Mouse (Mus musculus) hindbrain, embryonic 16.5 days (tissue): ENCODE measurements around the gene Rabgef1. TPM values are rescaled to one million over a fixed set of nuclear protein-coding genes. Genes with fewer than 3 reads are reported as not detected.
A peak's percentile ranks its signal among the peaks of the same experiment; 100 is the strongest.

Experiments used
- ATAC-seq: fragments of 200-750 bp; cut with Nextera tagmentation; 2 replicates; pipeline ENCODE4 v1.8.0; 2017; ENCODE audit warnings: moderate TSS enrichment, moderate library complexity
- H3K27ac ChIP-seq: fragments of 300-500 bp; sonication (generic); 2 replicates; pipeline ENCODE4 v1.5.1; 2014; ENCODE audit warnings: low read depth, mild to moderate bottlenecking, control low read depth, low read length, moderate library complexity
- H3K27me3 ChIP-seq: fragments of 300-500 bp; sonication (generic); replicated peaks from 2 replicates; pipeline ENCODE4 v1.6.1; 2014; ENCODE audit warnings: low read length; ENCODE audit not compliant: control insufficient read depth, insufficient read depth
- H3K36me3 ChIP-seq: fragments of 300-500 bp; sonication (generic); 2 replicates; pipeline ENCODE4 v1.6.1; 2014; ENCODE audit warnings: mild to moderate bottlenecking, low read length, moderate library complexity, mixed read lengths; ENCODE audit not compliant: control insufficient read depth, insufficient read depth
- H3K4me1 ChIP-seq: fragments of 300-500 bp; sonication (generic); 2 replicates; pipeline ENCODE4 v1.6.1; 2014; ENCODE audit warnings: low read depth, low read length; ENCODE audit not compliant: control insufficient read depth, insufficient read depth
- H3K4me2 ChIP-seq: fragments of 300-500 bp; sonication (generic); 2 replicates; pipeline ENCODE4 v1.6.1; 2014; ENCODE audit warnings: mild to moderate bottlenecking, low read length, control low read depth, moderate library complexity
- H3K4me3 ChIP-seq: fragments of 300-500 bp; sonication (generic); 2 replicates; pipeline ENCODE4 v1.5.1; 2014; ENCODE audit warnings: mild to moderate bottlenecking, low read length, control low read depth, moderate library complexity
- H3K9ac ChIP-seq: fragments of 300-500 bp; sonication (generic); 2 replicates; pipeline ENCODE4 v1.6.1; 2014; ENCODE audit warnings: low read depth, mild to moderate bottlenecking, control low read depth, low read length, moderate library complexity
- H3K9me3 ChIP-seq: fragments of 300-500 bp; sonication (generic); 2 replicates; pipeline ENCODE4 v1.6.1; 2014; ENCODE audit warnings: mild to moderate bottlenecking, low read length, moderate library complexity; ENCODE audit not compliant: control insufficient read depth
- WGBS: fragments of 180-500 bp; shearing (Covaris S2); extraction: QIAGEN DNeasy Blood & Tissue Kit; methylation state at CpG from one replicate; pipeline ENCODE4 v1.1.7; 2014; 5-methylcytosine and 5-hydroxymethylcytosine counted together
- polyA plus RNA-seq: library from polyadenylated mRNA; unstranded; fragments of >200 nt; fragmentation: Nextera tagmentation; extraction: Ambion mirVana; gene quantifications from 2 replicates; pipeline ENCODE4 v1.2.1, GENCODE M21; 2015

Gene Rabgef1
- polyA plus RNA-seq, 1 experiment from 2014 or later: 40.0 TPM

DNA sequence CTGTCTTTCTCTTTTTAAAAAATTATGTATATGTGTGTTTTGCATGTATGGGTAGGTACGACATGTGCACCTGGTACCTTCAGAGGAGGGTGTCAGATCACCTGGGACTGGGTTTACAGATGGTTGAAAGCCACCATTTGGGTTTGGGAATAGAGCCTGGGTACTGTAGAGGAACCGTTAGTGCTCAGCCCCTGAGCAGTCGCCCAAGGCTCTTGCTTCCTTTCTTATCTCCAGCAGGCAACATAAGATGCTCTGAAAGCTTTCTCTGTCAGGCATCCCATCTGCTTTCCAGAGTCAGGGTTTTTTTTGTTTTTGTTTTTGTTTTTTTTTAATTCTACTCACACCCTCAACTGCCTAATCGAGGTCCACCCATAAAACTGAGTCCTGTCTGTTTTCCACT, 6.4 kb upstream of the Rabgef1 start:
- no peak overlapping the region for H3K27ac ChIP-seq
- 75% methylated on average over 4 of the region's 4 CpGs for WGBS
- H3K4me3 ChIP-seq: no peak overlapping the region
- H3K4me1 ChIP-seq: no peaks in the 10 kb centered on the region
- no peak for ATAC-seq
- no peaks in the 10 kb centered on the region for H3K9me3 ChIP-seq
- no peaks in the 10 kb centered on the region for H3K36me3 ChIP-seq
- no peak overlapping the region for H3K9ac ChIP-seq
- H3K27me3 ChIP-seq: no peaks in the 10 kb centered on the region
- H3K4me2 ChIP-seq: no peak overlapping the region

DNA sequence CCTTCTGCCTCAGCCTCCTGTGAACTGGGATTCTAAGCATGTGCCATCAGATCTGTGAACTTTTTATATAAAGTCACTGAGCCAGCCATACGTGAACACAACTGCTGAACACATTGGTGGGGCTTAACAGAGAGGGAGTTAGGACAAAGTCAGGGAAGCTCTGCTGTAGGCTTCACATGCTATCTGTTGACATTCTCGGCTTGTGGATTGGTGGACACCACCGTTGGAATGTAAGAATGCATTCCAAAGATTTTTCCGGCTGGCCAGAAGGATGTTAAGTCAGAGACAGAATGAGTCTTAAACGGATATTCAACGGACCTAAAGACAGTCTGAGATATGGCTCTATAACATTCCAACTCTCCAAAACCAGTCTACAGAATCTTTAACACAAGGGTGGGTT, 2.5 kb upstream of the Rabgef1 start:
- no peak overlapping the region for H3K4me2 ChIP-seq
- no peaks in the 10 kb centered on the region for H3K36me3 ChIP-seq
- H3K27me3 ChIP-seq: no peaks in the 10 kb centered on the region
- H3K4me3 ChIP-seq: no peak overlapping the region
- no peak overlapping the region for H3K27ac ChIP-seq
- no peaks in the 10 kb centered on the region for H3K9me3 ChIP-seq
- H3K9ac ChIP-seq: no peak overlapping the region
- ATAC-seq: no peak
- peaks cover 19% of the 10 kb centered on the region for H3K4me1 ChIP-seq
- WGBS: 75% methylated on average over 6 of the region's 6 CpGs

GRCm38 (mm10) chr5:130170666-130171422, 754 bp upstream of the Rabgef1 start:
- Histone ChIP-seq H3K4me3 (peak overlapping the region; percentile 95), H3K9ac (peak overlapping the region; percentile 96), H3K9me3 (no peaks in the 10 kb centered on the region), H3K36me3 (no peaks in the 10 kb centered on the region), H3K4me1 (peaks cover 19% of the 10 kb centered on the region), H3K4me2 (peak overlapping the region; percentile 91), H3K27me3 (no peaks in the 10 kb centered on the region), H3K27ac (peak overlapping the region; percentile 89)
- ATAC-seq: no peak
- 13% methylated on average over 6 of the region's 6 CpGs for WGBS

DNA sequence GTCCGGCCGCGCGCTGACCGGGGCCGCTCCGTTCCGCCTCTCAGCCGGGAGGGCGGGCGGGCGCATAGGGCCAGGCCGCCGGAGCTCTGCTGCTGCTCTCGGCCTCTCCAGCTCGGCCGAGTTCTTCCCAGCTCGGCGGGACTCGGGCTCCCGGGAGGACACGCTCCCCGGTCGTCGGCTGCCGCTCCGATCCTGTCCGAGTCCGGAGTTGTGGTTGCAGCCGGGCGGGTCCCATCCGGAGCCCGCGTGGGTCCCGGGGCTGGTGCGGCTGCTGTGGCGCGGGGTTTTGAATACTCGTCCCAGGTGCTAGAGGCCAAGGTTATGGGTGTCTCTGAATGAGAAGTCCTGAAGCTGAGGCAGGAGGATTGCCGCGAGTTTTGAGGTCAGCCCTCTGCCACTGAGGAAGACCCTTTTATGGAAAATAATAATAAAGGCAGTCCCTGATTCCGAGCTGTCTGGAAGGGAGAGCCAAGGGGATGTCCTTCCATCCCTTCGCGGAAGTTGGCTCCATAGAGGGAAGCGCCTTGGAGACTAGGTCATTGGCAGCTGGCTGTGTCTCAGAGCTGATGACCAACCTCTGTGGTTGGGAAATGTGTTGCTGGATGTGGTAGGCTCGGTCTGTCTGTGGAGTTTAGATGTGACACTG, 481 bp downstream of the Rabgef1 start:
- WGBS: 3% methylated on average over 28 of the region's 46 CpGs
- H3K9ac ChIP-seq: peak overlapping the region; percentile 96
- peak; percentile 18; the same call in 1 of the 2 replicates for ATAC-seq
- no peaks in the 10 kb centered on the region for H3K27me3 ChIP-seq
- H3K4me3 ChIP-seq: peak overlapping the region; percentile 95
- no peaks in the 10 kb centered on the region for H3K36me3 ChIP-seq
- H3K9me3 ChIP-seq: no peaks in the 10 kb centered on the region
- H3K4me1 ChIP-seq: peaks cover 19% of the 10 kb centered on the region
- H3K4me2 ChIP-seq: peak overlapping the region; percentile 92
- H3K27ac ChIP-seq: peak overlapping the region; percentile 89

DNA sequence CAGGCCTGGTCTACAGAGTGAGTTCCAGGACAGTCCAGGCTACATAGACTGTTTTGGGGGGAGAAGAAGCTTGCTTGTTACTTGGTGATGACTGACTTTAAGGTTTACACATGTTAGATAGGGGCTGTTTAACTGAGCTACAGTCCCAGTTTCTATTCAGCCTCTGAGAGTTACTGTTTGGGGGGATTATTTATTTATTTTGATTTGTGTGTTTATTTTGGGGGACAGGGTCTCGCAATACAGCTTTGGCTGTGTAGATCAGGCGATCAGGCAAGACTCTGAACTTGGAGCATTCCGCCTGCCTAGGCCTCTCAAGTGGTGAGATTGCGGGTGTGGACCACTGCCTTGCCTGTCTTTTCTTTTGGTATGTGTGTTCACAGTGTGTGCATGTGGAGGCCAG, 1.4 kb downstream of the Rabgef1 start:
- H3K4me1 ChIP-seq: peaks cover 19% of the 10 kb centered on the region
- H3K4me2 ChIP-seq: peak overlapping the region; percentile 92
- 88% methylated on average over 4 of the region's 4 CpGs for WGBS
- ATAC-seq: no peak
- peak overlapping the region; percentile 95 for H3K4me3 ChIP-seq
- no peaks in the 10 kb centered on the region for H3K27me3 ChIP-seq
- no peak overlapping the region for H3K27ac ChIP-seq
- H3K9ac ChIP-seq: no peak overlapping the region
- H3K36me3 ChIP-seq: no peaks in the 10 kb centered on the region
- no peaks in the 10 kb centered on the region for H3K9me3 ChIP-seq

- H3K36me3 ChIP-seq: no peaks in the 10 kb centered on the region
- H3K4me1 ChIP-seq: peaks cover 7% of the 10 kb centered on the region
- H3K27me3 ChIP-seq: no peaks in the 10 kb centered on the region
- no peaks in the 10 kb centered on the region for H3K9me3 ChIP-seq
- WGBS: 56% methylated on average over 4 of the region's 4 CpGs
- no peak overlapping the region for H3K4me3 ChIP-seq
- no peak overlapping the region for H3K27ac ChIP-seq
- no peak overlapping the region for H3K4me2 ChIP-seq
- ATAC-seq: no peak
- no peak overlapping the region for H3K9ac ChIP-seq
Observed at GRCm38 (mm10) chr5:130177871-130178270, 6.3 kb downstream of the Rabgef1 start.

DNA sequence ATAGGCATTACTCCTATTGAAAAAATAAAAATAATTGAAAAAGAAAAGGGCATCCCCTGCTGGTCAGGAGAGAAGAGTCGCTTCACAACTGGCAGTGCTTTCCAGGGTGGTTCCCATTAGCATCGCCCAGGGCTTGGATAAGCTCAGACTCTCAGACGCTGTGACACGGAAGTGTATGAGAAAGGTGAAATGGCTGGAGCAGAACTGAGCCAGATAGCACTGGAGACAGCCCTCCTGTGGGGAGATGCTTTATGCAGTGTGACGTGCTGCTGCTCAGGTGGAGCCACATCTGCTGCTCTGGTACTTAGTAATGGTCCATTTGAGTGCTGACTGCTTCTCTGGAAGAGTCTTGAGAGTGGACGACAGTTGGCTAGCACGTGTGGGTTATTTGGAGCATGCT, 8.8 kb downstream of the Rabgef1 start:
- Histone ChIP-seq H3K9me3 (no peaks in the 10 kb centered on the region), H3K4me2 (no peak overlapping the region), H3K27me3 (no peaks in the 10 kb centered on the region), H3K9ac (no peak overlapping the region), H3K27ac (no peak overlapping the region), H3K4me3 (no peak overlapping the region), H3K4me1 (no peaks in the 10 kb centered on the region), H3K36me3 (no peaks in the 10 kb centered on the region)
- 58% methylated on average over 7 of the region's 7 CpGs for WGBS
- peak; percentile 42; the same call in 1 of the 2 replicates for ATAC-seq

GRCm38 (mm10) chr5:130181740-130182540, 10.3 kb downstream of the Rabgef1 start:
- Histone ChIP-seq H3K4me3 (no peak overlapping the region), H3K4me2 (no peak overlapping the region), H3K36me3 (no peaks in the 10 kb centered on the region), H3K9ac (no peak overlapping the region), H3K27ac (no peak overlapping the region), H3K9me3 (no peaks in the 10 kb centered on the region), H3K4me1 (no peaks in the 10 kb centered on the region), H3K27me3 (no peaks in the 10 kb centered on the region)
- ATAC-seq: no peak
- WGBS: 90% methylated on average over 6 of the region's 6 CpGs

- no peaks in the 10 kb centered on the region for H3K9me3 ChIP-seq
- no peak overlapping the region for H3K4me2 ChIP-seq
- H3K4me1 ChIP-seq: no peaks in the 10 kb centered on the region
- H3K9ac ChIP-seq: no peak overlapping the region
- no peak for ATAC-seq
- H3K27me3 ChIP-seq: no peaks in the 10 kb centered on the region
- WGBS: 90% methylated on average over 3 of the region's 3 CpGs
- no peak overlapping the region for H3K27ac ChIP-seq
- H3K36me3 ChIP-seq: no peaks in the 10 kb centered on the region
- H3K4me3 ChIP-seq: no peak overlapping the region
Observed at GRCm38 (mm10) chr5:130182541-130182821, 10.9 kb downstream of the Rabgef1 start.
